Mouse (Mus musculus): Measurements from ENCODE around the gene Haus5. TPM values are rescaled to one million over a fixed set of nuclear protein-coding genes. Genes with fewer than 3 reads are reported as not detected.

Gene Haus5
- polyA plus RNA-seq, 1 experiment, result 32.1 TPM

GRCm38 (mm10) chr7:30635752-30636151, 29.0 kb downstream of the Haus5 start, which contains the start of gene Etv2:
Gene Etv2, minus strand, starts transcription at chr7:30635852.
- no peak within 1 kb of the TSS for H3K4me3 ChIP-seq (replicated peaks; ENCODE audit: control insufficient read depth, low read depth, low read length)
- 4% methylated on average over 5 of the region's 5 CpGs for WGBS
- H3K4me1 ChIP-seq (ENCODE audit: control insufficient read depth, insufficient read depth, low read length), result no peaks in the 10 kb centered on the region; the same call in 1 of the 2 replicates
- TF ChIP-seq CTCF (IDR thresholded peaks at IDR 0.05; ENCODE audit: control insufficient read depth, insufficient read depth, low read length), result no peak
- no peak for TF ChIP-seq POLR2A (IDR thresholded peaks at IDR 0.05; ENCODE audit: borderline replicate concordance, control insufficient read depth, low read depth, low read length)
- no peak within 1 kb of the TSS for H3K27ac ChIP-seq (ENCODE audit: control insufficient read depth, insufficient read depth, low read depth, low read length, poor library complexity)

DNA sequence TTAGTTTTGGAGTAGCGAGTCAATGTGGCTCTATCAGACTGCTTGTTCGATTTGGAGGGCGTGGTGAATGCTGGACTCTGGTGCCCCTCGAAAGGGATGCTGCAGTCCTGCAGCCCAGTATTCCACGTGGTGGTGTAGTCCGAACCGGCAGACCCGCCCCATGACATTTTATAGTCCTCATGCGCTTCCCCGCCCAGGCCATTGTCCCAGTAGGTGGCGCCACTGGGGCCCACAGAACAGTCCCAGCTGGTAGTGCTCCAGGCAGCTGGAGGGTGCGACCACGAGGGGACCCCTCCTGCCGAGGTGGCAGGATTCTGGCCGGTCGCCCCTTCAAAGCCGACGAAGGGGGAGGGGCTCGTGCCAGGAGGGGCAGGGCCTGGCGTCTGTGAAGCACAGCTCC, 30.2 kb downstream of the Haus5 start:
- TF ChIP-seq CTCF (IDR thresholded peaks at IDR 0.05; ENCODE audit: control insufficient read depth, insufficient read depth, low read length) (peak; percentile 66), POLR2A (IDR thresholded peaks at IDR 0.05; ENCODE audit: borderline replicate concordance, control insufficient read depth, low read depth, low read length) (no peak)

DNA sequence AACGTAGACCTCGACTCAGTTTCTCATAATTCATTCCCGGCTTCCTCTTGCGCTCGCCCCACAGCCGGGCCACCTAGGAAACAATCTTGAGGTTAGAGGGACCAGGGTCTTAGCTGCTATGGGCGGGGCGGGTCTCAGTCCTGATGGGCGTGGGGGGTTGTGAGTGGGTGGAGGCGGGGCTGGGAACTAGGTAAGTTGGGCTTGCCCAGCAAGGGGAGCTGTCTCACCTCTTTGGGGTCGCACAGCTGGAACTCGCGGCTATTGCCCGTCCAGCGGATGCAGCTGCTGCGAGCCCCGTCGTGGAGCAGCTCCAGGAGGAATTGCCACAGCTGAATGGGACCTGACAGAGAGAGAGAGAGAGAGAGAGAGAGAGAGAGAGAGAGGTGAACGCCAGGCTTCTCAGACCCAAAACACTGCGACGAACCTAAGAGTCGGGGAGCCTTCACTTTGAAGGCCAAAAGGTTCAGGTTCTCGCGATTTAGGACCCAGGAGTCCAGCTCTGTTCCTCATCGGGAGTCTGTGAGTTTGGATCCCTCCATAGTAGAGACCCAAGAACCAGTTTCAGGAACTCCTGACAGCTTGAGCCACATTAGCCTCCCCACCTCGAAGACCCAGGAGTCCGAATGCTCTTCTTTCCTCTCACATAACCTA, 30.9 kb downstream of the Haus5 start:
- TF ChIP-seq POLR2A (IDR thresholded peaks at IDR 0.05; ENCODE audit: borderline replicate concordance, control insufficient read depth, low read depth, low read length) (no peak), CTCF (IDR thresholded peaks at IDR 0.05; ENCODE audit: control insufficient read depth, insufficient read depth, low read length) (no peak)
- no peak overlapping the region for H3K27ac ChIP-seq (ENCODE audit: control insufficient read depth, insufficient read depth, low read depth, low read length, poor library complexity)
- H3K4me1 ChIP-seq (ENCODE audit: control insufficient read depth, insufficient read depth, low read length), result no peaks in the 10 kb centered on the region; the same call in 1 of the 2 replicates
- 4% methylated on average over 27 of the region's 27 CpGs for WGBS
- H3K4me3 ChIP-seq (replicated peaks; ENCODE audit: control insufficient read depth, low read depth, low read length), result no peak overlapping the region

More for the DNA sequence above, 30.2 kb downstream of the Haus5 start:
- Histone ChIP-seq H3K4me1 (ENCODE audit: control insufficient read depth, insufficient read depth, low read length) (no peaks in the 10 kb centered on the region; the same call in 1 of the 2 replicates), H3K27ac (ENCODE audit: control insufficient read depth, insufficient read depth, low read depth, low read length, poor library complexity) (no peak overlapping the region), H3K4me3 (replicated peaks; ENCODE audit: control insufficient read depth, low read depth, low read length) (no peak overlapping the region)
- WGBS, result 3% methylated on average over 20 of the region's 20 CpGs

- H3K4me1 ChIP-seq (ENCODE audit: control insufficient read depth, insufficient read depth, low read length), result no peaks in the 10 kb centered on the region; the same call in 1 of the 2 replicates
- H3K4me3 ChIP-seq (replicated peaks; ENCODE audit: control insufficient read depth, low read depth, low read length), result no peak overlapping the region
- no peak overlapping the region for H3K27ac ChIP-seq (ENCODE audit: control insufficient read depth, insufficient read depth, low read depth, low read length, poor library complexity)
- TF ChIP-seq CTCF (IDR thresholded peaks at IDR 0.05; ENCODE audit: control insufficient read depth, insufficient read depth, low read length) (no peak), POLR2A (IDR thresholded peaks at IDR 0.05; ENCODE audit: borderline replicate concordance, control insufficient read depth, low read depth, low read length) (no peak)
These were observed 35.8 kb downstream of the Haus5 start for GRCm38 (mm10) chr7:30629013-30629412.

GRCm38 (mm10) chr7:30626647-30627046, 38.1 kb downstream of the Haus5 start:
- no peaks in the 10 kb centered on the region for H3K4me1 ChIP-seq (ENCODE audit: control insufficient read depth, insufficient read depth, low read length)
- no peak for TF ChIP-seq POLR2A (IDR thresholded peaks at IDR 0.05; ENCODE audit: borderline replicate concordance, control insufficient read depth, low read depth, low read length)
- TF ChIP-seq CTCF (IDR thresholded peaks at IDR 0.05; ENCODE audit: control insufficient read depth, insufficient read depth, low read length), result no peak
- H3K27ac ChIP-seq (ENCODE audit: control insufficient read depth, insufficient read depth, low read depth, low read length, poor library complexity), result no peak overlapping the region
- WGBS, result 79% methylated on average over 5 of the region's 5 CpGs
- H3K4me3 ChIP-seq (replicated peaks; ENCODE audit: control insufficient read depth, low read depth, low read length), result no peak overlapping the region

DNA sequence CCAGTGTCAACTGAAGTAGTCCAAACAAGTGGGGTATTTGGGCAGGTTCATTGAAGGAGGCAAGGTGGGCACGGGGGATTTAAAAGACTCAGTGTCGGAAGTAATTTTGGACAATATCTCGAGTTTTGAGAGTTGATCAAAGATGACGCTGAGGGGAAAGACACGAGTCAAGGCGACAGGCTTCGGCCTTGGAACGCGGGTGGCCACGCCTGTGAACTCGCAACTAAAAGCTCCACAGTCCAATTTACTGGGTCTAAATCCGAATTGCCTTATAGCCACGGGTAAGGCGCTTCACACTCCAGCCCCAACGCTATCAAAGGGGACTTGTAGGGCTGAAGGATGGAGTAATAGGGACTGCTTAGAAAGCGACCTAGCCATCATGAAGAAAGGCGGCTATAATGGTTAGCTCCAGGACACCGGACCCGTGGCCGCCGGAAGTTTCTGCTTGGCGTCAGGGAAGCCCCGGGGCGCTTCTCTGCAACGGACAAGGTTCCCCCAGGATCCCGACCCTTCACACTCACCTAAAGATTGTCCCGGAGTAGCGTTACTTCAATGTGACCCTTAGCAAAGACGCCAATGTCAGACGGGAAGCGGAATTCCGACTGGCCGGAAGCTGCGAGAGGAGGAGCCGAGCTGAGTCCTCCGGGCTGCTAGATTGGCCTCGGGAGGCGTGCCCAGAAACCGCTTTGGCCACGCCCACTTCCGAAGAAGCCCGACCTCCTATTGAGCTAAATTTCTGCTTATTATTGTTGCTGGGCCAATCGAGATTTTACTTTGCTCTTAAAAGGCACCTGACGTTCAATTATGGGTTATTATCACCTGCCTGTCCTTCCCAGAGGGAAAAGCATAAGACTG, 39.0 kb downstream of the Haus5 start, which contains the start of gene Cox6b1:
Cox6b1 (minus strand) TSS at position 622 of the 855 bp plus-strand sequence.
- H3K4me3 ChIP-seq (replicated peaks; ENCODE audit: control insufficient read depth, low read depth, low read length), result peak within 1 kb of the TSS; percentile 94
- WGBS, result 1% methylated on average over 44 of the region's 44 CpGs
- H3K27ac ChIP-seq (ENCODE audit: control insufficient read depth, insufficient read depth, low read depth, low read length, poor library complexity), result peak within 1 kb of the TSS; percentile 32; the same call in 1 of the 2 replicates
- TF ChIP-seq CTCF (IDR thresholded peaks at IDR 0.05; ENCODE audit: control insufficient read depth, insufficient read depth, low read length) (no peak), POLR2A (IDR thresholded peaks at IDR 0.05; ENCODE audit: borderline replicate concordance, control insufficient read depth, low read depth, low read length) (peak; percentile 56; the same call in 1 of the 2 replicates)
- no peaks in the 10 kb centered on the region for H3K4me1 ChIP-seq (ENCODE audit: control insufficient read depth, insufficient read depth, low read length)

- WGBS, result 84% methylated on average over 3 of the region's 3 CpGs
These were observed 45.6 kb downstream of the Haus5 start for GRCm38 (mm10) chr7:30619202-30619601.

DNA sequence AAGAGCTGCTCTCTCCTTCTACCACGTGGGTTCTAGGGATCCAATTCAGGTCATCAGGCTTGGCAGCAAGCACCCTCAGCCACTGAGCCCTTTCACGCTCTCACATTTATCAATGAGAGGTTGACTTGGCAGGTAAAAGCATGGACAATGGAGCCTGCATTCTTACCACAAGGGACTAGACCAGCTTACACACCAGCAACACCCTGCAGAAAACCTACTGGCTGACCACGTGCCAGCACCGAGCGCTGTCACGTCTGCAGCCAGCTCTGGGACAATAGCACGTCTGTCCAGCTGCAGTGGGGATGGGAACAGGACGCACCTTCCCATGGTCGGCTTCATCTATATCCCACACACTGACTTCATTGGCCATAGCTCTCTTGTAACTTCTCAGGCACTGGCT, 46.1 kb downstream of the Haus5 start:
- WGBS, result 91% methylated on average over 9 of the region's 9 CpGs
- H3K4me1 ChIP-seq (ENCODE audit: control insufficient read depth, insufficient read depth, low read length), result no peaks in the 10 kb centered on the region
- H3K27ac ChIP-seq (ENCODE audit: control insufficient read depth, insufficient read depth, low read depth, low read length, poor library complexity), result no peak overlapping the region
- TF ChIP-seq CTCF (IDR thresholded peaks at IDR 0.05; ENCODE audit: control insufficient read depth, insufficient read depth, low read length), result no peak
- no peak for TF ChIP-seq POLR2A (IDR thresholded peaks at IDR 0.05; ENCODE audit: borderline replicate concordance, control insufficient read depth, low read depth, low read length)
- H3K4me3 ChIP-seq (replicated peaks; ENCODE audit: control insufficient read depth, low read depth, low read length), result no peak overlapping the region

More at GRCm38 (mm10) chr7:30619202-30619601, 45.6 kb downstream of the Haus5 start:
- Histone ChIP-seq H3K27ac (ENCODE audit: control insufficient read depth, insufficient read depth, low read depth, low read length, poor library complexity) (no peak overlapping the region), H3K4me1 (ENCODE audit: control insufficient read depth, insufficient read depth, low read length) (no peaks in the 10 kb centered on the region), H3K4me3 (replicated peaks; ENCODE audit: control insufficient read depth, low read depth, low read length) (no peak overlapping the region)
- TF ChIP-seq POLR2A (IDR thresholded peaks at IDR 0.05; ENCODE audit: borderline replicate concordance, control insufficient read depth, low read depth, low read length) (no peak), CTCF (IDR thresholded peaks at IDR 0.05; ENCODE audit: control insufficient read depth, insufficient read depth, low read length) (peak; percentile 45)

Data from bone marrow, adult 2 months (tissue).